Mouse (Mus musculus) embryonic fibroblast, embryonic 13.5 days (primary cell): ENCODE results near the gene Ccnd2.

Experiments used
- CTCF ChIP-seq: IDR thresholded peaks from 2 replicates; pipeline ENCODE4 v1.5.1; 2011; ENCODE audit warnings: mild to moderate bottlenecking, control low read depth, low read length, moderate library complexity, borderline replicate concordance; ENCODE audit not compliant: insufficient read depth
- POLR2A ChIP-seq: IDR thresholded peaks from 2 replicates; pipeline ENCODE4 v1.6.1; 2011; ENCODE audit warnings: low read depth, mild to moderate bottlenecking, control low read depth, low read length, moderate library complexity

GRCm38 (mm10) chr6:127114753-127115456, 37.1 kb downstream of the Ccnd2 start:
- TF ChIP-seq CTCF (no peak), POLR2A (no peak)
